Mouse (Mus musculus): ENCODE data around the gene Sfr1. TPM values are rescaled to one million over a fixed set of nuclear protein-coding genes. Genes with fewer than 3 reads are reported as not detected.

The Sfr1 gene
- total RNA-seq (2021), result 100 to 1,000 TPM; 102 to 112 TPM
- long read RNA-seq, experiment 1, transcript Sfr1-201 (4 exons, 1,657 nt), result major isoform, 43 of 101 reads
- long read RNA-seq, experiment 1, partial matches to known transcripts, result 3 of 101 reads
- long read RNA-seq, experiment 1, other reads (novel, unspliced or antisense), result 55 of 101 reads
- long read RNA-seq, experiment 2, transcript Sfr1-201 (4 exons, 1,657 nt), result major isoform, 55 of 114 reads
- long read RNA-seq, experiment 2, partial matches to known transcripts, result 5 of 114 reads
- long read RNA-seq, experiment 2, other reads (novel, unspliced or antisense), result 54 of 114 reads

DNA sequence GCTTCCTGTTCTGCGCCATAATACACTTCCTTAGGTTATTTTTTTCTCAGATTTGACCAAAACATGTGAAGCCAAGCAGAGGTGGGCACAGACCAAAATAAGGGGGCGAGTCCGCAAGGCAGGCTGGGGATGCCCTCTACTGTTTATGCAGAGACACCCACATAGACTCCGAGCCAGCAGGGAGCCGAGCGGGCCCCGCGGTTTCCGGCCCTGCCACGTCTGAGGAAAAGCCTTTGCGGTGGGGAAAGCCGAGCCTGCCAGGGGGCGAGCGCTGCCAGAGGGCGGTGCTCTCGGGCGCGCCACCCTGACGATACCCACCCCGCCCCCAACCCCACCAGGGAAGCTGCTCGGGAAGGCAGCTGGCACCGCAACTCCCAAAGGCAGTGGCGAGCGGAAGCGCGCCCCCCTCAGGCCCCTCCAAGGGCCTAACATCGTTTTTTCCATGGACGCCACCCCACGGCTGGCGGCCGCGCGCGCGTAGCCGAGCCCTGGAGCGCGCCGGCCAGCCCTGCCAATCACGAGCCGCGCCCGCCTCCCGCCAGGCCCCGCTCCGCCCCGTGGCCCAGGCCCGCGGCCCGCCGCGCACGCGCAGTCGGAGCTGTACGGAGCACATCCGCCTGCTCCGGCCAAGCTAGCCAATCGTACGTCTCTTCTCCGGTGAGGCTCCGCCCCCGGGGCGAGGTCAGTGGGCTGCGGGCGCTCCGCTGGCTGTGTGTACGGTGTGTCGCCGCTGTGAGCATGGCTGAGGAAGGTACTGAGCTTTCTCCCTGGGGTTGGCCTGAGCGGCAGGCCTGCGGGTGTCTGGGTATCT is at the start of gene Sfr1:
TSS of gene Sfr1 (plus strand) at position 612 of the 811 bp plus-strand sequence.
- peak; percentile 98 to 99 for DNase-seq (ENCODE audit: low spot score in 2 of 2)

DNA sequence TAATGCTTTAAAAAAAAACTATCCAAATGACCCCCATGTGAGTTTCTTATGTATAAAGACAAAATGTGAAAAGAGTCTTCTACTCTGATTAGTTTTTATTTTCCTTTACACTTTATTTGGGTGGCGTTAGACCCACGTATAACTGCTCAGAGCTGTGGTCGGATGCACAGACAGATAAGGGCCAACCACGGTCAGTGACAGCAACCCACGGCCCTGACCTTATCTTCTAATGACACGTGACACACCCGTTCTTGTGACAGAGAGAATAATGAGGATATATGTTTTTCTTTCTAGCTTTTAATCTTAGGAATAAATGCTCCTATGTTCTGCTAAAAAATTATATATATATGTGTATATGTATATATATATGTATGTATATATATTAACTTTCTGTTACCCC is 41.9 kb upstream of the Sfr1 start:
- no peak for DNase-seq (ENCODE audit: low spot score in 2 of 2)

DNA sequence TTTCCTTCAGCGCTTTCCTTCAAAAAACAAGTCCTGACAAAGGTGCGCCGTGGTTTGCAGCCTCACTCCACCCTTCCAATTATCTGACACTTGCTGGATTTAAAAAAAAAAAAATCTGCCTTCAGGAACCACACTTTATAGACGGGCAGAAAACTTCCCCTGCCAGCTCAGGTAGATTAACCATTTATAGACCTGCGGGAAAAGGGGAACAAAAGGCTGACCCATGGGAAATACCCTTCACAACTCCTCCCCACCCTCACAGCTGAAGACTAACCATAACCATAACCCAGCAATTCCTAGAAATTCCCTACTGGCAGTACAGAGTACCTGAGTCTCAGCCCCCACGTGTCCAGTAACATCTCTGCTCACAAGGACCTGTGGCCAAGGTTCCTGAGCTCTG is 39.5 kb upstream of the Sfr1 start, which contains the start of gene Col17a1:
TSS of gene Col17a1 (minus strand) at position 101 of the 400 bp plus-strand sequence.
- no peak for DNase-seq (ENCODE audit: low spot score in 2 of 2)

DNA sequence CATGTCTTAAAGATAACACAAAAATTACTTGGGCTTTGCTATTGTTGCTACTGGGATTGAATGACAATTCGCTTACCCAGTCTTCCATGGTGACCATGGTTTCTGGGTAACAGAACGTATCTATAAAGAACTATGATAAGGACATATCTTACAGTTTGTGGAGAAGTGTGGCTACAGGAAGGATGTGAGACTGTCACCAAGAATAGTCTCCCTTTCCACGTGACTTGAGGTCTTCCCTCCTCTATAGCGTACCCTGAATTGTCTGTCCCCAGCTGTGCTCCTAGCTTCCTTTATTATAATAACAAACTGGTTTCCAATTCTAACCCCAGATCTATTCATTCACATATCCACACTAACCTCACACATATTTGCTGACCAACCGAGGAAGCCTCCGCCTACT is 35.8 kb upstream of the Sfr1 start:
- DNase-seq (ENCODE audit: low spot score in 2 of 2), result no peak

DNA sequence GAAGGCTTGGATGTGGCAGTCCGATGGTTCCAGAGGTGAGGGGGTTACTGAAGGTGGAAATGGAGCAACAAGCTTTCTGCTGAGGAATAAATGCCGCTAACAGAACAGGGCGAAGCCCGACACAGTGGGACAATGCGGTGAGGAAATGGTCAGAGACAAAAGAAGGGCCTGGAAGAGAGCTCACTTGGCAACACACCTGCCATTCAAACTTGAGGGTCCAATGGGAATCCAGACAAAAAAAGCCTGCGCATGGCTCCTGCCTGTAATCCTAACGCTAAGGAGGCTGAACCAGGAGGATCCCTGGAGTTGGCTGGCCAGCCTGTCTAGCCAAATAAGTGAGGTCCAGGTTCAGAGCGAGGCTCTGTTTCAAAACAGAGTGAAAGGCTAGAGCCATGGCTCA is 35.1 kb upstream of the Sfr1 start:
- DNase-seq (ENCODE audit: low spot score in 2 of 2), result no peak

DNA sequence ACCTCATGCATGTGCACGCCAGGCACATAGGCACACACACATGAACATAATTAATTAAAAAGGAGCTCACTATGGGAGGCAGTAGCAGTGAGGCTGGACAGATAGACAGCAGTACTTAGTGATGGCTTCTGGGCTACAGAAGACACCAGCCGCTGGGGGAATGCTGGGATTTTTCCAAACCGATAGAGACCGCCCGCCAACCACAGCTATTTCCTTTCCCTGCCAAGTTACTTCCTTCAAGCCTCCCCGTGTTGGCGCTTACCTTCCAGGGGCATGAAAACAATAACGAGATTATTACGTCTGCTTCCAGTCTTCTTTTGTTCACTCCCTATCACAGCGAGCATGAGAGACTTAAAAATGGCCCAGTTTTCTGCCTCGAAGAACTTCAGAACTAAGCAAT is 34.4 kb upstream of the Sfr1 start:
- no peak for DNase-seq (ENCODE audit: low spot score in 2 of 2)

DNA sequence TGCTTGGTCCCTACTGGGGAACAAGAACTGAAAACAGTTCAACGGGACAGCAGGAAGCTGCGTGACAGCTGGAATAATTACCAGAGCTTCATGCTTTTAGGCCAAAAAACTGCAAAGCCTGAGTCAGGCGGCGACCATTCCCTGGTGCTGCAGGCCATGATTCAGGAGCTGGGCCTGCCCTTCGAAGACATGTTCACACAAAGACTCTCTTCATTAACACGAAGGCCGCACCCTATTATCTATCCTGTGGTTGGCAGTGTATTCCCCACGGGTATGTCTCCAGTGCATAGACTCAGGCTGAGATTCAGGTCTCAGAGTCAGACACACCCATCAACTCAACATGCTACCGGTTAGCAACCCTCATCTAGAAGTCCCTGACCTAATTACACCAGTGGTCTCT is 33.2 kb upstream of the Sfr1 start:
- DNase-seq (ENCODE audit: low spot score in 2 of 2), result no peak

DNA sequence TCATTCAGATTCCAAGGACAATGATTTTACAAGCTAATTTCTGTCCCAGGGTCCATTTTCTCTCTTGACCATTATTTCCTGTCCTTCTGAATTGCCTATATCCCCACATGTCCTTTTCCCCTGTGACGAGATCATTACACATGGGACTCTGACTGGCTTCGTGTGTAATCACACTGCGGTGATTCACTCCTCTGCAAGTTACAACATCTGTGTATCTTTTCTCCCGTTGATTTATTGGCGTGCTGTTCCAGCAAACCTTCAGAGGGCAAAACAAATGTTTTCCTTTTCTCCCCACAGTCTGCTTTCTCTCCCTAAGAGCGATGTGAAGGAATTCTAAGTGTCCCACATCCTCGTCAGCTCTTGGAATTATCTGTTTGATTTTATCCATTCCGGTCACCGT is 31.7 kb upstream of the Sfr1 start:
- peak in 1 of 2 experiments; percentile 14 for DNase-seq (ENCODE audit: low spot score in 2 of 2)

DNA sequence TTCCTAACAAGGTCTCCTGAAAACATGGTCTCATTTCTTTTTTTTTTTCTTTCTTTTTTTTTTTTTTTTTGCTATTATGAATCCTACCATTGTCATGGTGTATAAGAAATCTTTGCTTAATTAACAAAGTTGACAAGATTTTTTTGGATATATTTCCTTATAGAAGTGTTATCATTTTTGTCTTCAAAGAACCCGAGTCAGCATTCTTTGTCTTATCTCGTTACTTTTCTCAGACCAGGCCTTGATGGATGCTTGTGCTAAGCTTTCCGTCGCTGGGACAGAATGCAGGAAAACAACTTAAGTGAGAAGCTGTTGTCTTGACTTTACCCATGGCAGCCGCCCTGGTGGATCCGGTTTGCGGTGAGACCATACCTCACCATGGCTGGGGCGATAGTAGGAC is 31.0 kb upstream of the Sfr1 start:
- DNase-seq (ENCODE audit: low spot score in 2 of 2), result no peak

DNA sequence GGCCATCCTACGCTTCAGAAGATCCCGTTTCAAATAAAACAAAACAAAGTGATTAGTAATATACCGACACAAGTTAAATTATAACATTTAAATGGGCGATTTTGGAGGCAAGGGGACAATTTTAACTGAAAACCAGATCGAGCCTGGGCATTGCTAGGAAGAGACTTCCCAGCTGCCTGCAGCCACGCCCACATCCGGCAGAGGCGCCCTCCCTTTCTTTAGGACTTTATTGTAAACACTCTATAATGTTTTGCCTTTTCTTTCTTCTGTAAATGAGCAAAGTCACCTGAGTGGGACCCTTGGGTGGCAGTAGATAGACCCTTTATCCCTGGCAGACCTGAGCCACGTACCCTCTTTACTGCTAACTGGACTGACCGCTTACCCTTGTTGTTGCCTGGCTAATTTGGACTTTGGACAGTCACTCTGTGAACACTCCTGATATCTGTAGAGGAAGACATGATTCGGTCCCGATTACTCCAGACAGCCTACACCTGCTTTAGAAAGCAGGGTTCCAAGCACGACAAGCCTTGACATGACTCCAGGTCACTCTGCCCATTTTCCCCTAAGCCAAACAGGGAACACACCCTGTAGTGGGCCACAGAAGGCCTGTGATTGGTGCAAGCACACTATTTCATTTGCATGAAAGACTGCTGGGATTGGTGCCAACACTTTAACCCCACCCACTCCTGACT is 26.3 kb upstream of the Sfr1 start:
- DNase-seq (ENCODE audit: low spot score in 2 of 2), result no peak

DNA sequence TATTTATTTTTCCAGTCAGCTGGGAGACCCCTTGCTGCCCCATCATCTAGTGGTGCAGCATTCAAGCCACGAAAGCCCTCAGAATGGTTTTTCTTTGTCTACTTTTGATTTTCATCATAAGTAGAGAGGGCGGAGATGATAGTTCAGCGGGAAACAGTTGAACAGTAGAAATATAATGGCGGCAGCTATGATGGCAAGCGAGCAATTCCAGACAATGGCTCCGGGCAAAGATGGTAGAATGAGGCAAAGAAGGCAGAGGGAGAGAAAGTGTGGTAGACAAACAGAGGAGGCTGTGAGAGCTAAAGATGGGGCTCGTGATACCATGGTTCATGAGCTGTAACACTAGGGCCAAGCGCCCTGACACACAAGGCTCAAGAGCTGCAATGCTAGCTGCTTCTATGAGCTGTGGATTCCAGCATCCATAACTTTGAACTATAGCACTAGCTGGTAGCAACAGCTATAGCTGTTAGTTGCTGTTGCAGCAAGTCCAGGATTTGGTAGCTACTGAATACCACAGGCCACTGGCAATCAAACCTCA is 25.6 kb upstream of the Sfr1 start:
- no peak for DNase-seq (ENCODE audit: low spot score in 2 of 2)

DNA sequence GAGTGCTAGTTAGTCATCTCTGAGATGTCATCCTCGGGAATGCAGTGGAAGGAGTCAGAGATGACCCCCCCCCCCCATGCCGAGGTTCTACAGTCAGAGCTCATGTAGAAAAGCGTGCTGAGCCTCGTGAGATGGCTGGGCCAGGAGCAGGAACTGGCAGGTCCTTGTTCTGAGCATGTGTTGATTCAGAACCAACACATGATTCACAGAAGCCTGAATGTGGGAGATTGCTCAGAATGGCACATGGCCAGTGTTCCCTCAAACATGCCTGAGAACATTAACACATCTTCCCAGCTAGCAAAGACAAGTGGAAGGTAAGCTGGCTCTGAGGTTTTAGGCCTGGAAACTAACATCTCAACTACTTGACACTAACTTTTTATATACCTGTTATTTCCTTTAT is 21.1 kb upstream of the Sfr1 start:
- DNase-seq (ENCODE audit: low spot score in 2 of 2), result no peak

DNA sequence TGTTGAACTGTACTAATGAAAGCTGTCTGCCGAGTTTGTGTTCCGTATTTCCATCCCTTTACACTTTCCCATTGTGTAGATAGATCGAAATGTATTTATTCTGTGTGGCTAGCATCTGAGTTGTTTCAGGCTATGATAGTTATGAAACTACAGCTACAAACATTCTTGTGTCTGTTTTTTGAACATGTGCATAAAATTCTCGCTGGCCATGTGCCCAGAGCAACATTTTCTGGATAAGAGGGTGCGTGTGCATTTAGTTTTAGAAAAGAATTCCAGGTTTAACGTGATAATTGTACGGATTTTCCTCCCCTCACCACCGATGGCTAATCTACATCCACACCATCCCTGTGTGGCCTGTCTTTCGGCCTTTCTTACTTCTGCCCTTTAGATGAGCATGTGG is 18.0 kb upstream of the Sfr1 start:
- DNase-seq (ENCODE audit: low spot score in 2 of 2), result no peak

DNA sequence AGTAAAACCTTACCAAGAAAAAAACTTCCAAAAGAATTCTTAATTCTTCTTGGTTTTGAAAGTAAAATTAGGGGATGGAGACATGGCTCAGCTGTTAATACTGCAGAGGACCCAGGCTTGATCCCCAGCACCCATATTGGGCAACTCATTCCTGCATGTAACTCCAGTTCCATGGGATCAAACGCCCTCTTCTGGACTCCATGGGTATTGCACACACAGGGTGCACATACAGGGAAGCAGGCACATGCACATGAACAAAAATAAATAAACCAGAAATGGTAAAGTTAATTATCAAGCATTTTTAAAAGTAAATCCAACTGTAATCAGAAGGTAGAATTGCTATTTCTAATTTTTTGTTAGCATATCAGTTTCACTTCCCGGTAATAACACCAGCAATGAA is 15.3 kb upstream of the Sfr1 start:
- DNase-seq (ENCODE audit: low spot score in 2 of 2), result no peak

DNA sequence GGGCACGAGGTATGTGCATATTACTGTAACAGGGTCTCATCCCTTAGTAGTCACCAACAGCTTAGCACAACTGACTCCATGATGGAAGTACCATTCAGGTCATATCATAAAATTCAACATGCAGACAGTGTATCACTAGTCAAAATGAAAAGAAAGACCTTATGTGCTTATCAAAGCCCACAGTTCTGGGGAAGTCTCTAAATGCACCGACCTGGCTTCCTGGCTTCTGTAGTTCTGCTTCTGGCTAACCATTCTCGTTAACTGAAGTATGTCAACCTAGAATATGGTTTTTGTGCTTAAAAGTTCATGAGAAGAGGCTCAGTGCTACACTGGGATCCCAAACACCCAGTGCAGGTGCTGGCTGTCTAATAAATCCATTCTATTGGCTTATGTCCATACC is 12.3 kb upstream of the Sfr1 start:
- no peak for DNase-seq (ENCODE audit: low spot score in 2 of 2)

DNA sequence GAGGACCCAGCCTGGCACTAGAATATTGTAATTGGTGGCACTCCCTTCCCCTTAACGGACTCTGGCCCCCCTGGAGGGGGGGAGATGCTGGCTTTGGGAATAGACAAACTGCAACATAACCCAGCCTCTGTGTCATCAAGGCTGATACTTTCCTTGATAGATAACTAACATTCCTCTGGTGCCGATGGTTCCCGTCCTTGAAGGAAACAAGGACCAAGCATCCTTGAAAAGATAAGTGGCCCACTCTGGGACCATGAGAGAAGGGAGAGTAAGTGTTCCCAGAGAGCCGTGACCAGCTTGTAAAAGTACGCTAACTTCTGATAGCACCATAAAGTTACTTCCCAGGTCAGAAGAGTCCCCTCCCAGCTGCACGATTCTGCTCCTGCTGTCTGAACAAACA is 9.0 kb upstream of the Sfr1 start:
- DNase-seq (ENCODE audit: low spot score in 2 of 2), result no peak

DNA sequence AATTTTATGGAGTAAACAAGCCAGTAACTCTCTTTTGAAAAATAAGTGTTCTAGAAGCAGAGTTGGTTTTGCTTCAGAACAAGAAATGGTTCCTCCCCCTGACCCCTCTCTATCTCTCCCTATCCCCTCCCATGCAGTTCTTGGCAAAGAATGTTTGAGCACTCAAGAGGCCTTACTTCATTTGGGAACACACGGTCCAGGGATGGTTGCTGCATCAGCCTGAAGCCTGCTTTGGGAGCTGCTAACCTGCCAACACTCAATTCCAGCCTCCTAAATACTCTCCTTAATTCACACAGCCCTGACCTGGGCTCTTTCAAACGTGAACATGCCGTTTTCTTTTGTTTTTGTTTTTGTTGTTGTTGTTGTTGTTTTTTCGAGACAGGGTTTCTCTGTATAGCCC is 6.6 kb upstream of the Sfr1 start:
- DNase-seq (ENCODE audit: low spot score in 2 of 2), result no peak

DNA sequence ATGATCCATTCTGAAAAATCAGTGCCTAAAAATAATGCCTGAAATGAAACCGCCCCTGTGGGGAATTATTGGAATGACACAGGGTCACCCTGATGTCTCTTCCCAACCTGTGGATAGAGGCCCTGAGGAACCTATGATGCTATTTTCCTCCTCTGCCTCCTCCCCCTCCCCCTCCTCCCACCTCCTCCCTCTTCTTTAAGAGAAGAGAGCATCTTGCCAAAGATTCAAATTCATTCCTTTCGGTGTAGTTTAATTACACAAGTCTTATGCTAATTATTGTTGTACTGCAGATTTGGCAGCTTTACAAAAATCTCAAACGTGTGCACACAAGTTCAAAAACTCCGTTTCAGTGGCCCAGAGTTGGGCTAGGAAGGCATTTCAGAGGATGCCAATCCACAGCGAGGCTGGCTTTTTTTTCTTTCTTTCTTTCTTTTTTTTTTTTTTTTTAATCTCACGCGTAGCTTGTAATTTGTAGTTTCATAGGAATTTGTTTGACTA is 5.8 kb upstream of the Sfr1 start:
- no peak for DNase-seq (ENCODE audit: low spot score in 2 of 2)

DNA sequence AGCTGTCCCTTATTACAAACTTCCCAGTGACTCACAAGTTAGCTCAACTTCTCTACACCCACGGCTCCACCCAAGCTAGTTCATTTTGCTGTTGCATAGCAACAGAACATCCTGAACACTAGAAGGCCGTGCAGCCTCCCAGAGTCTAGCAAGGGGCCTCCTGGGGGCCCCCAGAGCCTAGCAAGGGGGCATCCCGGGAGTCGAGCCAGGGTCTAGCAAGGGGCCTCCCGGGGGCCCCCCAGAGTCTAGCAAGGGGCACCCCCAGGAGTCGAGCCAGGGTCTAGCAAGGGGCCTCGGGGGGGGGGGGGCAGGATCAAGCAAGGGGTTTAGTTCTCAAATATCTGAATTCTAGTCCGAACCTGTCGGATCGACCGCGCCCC is 801 bp upstream of the Sfr1 start:
- DNase-seq (ENCODE audit: low spot score in 2 of 2), result peak; percentile 32 to 45

DNA sequence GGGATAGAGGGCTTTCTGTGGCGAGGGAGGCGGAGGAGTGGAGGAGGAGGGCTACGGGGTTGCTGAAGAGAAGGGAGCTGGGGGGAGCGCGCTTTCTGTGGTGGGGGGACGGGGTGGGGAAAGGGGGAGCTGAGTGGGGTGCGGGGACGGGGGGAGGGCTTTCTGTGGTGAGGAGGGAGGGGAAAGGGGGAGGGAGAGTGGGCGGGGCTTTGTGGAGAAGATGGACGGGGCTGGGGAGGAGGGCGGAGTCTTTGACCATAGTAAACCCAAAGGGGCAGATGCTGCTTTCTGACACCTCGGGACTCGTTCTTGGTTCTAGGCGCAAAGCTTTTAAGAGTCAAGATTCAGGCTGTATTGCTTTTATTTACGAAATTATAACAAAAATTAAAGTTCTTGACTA is 449 bp downstream of the Sfr1 start:
- DNase-seq (ENCODE audit: low spot score in 2 of 2), result peak; percentile 36 to 47

DNA sequence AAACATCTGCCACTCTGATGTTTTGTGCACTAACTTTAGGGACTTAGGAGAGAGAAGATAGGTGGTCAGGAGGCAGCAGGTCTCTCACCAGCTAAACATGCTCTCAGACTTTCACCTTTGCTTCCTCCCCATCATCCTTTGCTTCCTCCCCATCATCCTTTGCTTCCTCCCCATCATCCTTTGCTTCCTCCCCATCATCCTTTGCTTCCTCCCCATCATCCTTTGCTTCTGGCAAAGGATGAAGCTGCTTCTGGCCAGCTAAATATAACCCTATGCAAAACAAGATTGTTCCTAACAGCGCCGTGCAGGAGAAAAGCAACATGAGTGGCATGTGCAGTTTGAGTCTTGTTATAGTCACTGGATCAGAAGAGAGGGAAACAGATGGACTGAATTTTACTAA is 15.6 kb downstream of the Sfr1 start:
- no peak for DNase-seq (ENCODE audit: low spot score in 2 of 2)

DNA sequence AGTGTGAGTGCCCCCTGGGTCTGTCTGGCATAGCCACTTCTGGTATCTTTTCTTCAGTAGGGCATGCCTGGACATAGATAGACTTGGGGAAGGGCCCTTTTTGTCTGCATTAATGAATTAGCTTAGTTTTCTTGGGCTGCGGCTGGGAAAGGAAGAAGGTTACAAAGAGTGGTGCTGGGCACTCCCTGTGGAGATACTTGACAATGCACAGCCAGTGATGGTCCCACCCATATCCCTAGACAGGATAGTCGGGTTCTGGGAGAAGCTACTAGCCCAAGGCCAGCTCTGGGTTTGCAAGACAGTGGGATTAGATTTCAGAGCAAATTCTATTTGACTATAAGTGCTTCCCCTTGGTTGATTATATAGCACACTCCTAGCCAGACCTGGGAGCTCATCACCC is 17.5 kb downstream of the Sfr1 start:
- no peak for DNase-seq (ENCODE audit: low spot score in 2 of 2)

Measured in adrenal gland, postnatal 4 days (tissue).